Mouse (Mus musculus): ENCODE measurements around the gene Fcna.

DNA sequence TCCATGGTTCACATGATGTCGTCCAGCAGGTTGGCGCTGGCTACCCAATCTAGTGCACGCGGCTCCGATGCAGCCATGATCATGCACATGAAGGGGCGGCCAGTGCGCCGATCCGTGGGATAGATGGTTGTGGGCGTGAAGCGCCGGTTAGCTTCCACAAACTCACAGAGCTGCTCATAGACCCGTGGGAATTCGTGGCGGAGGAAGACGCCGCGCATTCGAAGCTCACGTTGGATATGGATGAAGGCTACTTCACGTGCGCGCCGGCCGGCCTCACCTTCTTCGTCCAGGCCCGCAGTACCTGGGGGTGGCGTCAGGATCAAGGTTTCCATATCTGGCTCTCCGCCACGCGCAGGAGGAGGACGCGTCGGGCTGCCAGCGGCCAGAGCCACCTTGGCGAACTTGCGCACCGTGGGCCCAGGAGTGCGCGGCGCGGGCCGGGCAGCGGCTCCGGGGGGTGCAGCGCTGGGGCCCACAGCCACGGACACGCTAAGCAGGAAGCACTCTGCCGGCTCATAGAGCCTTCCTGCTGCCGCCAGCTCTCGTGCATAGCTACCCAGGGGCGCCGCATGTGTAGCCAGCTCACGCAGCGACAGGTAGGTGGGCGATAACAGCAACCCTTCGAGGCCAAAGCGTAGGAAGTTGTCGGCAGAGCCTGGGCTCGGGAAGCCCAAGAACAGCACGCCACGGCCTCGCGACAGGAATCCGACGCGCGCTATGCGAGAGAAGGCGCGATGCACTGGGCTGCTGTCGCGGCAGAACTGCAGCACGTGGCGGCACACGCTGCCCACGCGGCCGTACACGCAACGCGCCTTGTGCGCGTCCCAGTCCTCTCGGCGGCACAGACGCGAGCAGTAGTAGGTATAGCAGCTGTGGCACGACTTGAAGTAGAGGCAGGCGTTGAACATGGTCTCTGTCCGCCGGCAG lies 50.6 kb downstream of the Fcna start:
- TF ChIP-seq ZNF384 (IDR thresholded peaks at IDR 0.05; ENCODE audit: low read depth, low read length) (no peak), MAFK (IDR thresholded peaks at IDR 0.05; ENCODE audit: insufficient read depth, low read depth, low read length) (no peak), HCFC1 (IDR thresholded peaks at IDR 0.05; ENCODE audit: borderline replicate concordance, insufficient read depth, low read length) (no peak), CHD2 (IDR thresholded peaks at IDR 0.05; ENCODE audit: low read depth, low read length) (no peak)
